7 mouse cellular contexts compared by ENCODE assay signal in the genomic region with DNA sequence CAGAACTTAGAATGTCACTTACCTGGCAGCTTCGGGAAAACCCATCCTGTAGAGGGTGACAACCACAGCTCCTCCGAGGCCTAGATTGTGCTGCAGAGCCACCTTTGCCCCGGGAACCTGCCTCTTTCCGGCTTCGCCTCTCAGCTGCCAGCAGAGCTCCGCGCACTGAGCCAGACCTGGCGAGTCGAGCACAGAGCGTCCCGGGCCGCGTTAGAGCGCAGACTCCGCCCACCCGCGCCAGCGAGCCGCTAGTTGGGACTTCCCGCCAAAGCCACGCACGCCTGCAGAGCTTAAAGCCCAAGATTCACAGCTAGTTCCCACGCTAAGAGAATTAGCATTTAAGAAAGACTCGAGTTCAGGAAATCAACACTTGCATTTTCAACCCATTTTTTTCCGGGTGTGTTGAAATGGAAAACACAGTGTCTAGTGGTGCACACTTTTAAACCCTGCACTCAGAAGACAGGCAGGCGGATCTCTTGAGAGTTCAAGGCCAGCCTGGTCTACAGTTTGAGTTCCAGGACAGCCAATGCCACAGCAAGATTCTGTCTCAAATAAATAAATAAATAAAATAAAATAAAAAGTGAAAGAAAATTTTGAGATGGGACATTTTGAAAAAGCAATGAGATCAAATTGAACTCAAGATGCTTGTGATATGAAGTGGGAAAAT. TPM values are rescaled to one million over a fixed set of nuclear protein-coding genes. Genes with fewer than 3 reads are reported as not detected.
DNase-seq lines count a peak whose midpoint lies in the region; ATAC-seq and TF ChIP-seq lines count a peak whose summit lies in the region.

No protein-coding gene starts in this region.

- peak overlapping the region; percentile 62 for H3K9ac ChIP-seq in embryonic facial prominence, embryonic 11.5 days (replicated peaks; ENCODE audit: low read length)
- peak overlapping the region; percentile 58 for H3K9ac ChIP-seq in limb, embryonic 12.5 days (replicated peaks)
- H3K9ac ChIP-seq in midbrain, embryonic 15.5 days = peak overlapping the region; percentile 42; the same call in 1 of the 2 replicates

- no peak overlapping the region for H3K27ac ChIP-seq in embryonic facial prominence, embryonic 11.5 days (replicated peaks; ENCODE audit: low read depth, low read length)
- H3K27ac ChIP-seq in kidney, adult 2 months (ENCODE audit: insufficient read depth, low read depth, low read length) = peak overlapping the region; percentile 93
- no peak overlapping the region for H3K27ac ChIP-seq in limb, embryonic 12.5 days
- H3K27ac ChIP-seq in midbrain, embryonic 15.5 days = 0 out of 2 replicates have a peak overlapping the region, but pooled peaks have one; percentile 50
- H3K27ac ChIP-seq in spleen, adult 2 months (ENCODE audit: insufficient read depth, low read length) = peak overlapping the region; percentile 37; the same call in 1 of the 2 replicates

- H3K4me3 ChIP-seq in embryonic facial prominence, embryonic 11.5 days (ENCODE audit: low read depth, low read length) = peak overlapping the region; percentile 47
- peak overlapping the region; percentile 80 for H3K4me3 ChIP-seq in kidney, adult 2 months (ENCODE audit: insufficient read depth, low read depth, low read length)
- peak overlapping the region; percentile 58 for H3K4me3 ChIP-seq in limb, embryonic 12.5 days (replicated peaks)
- H3K4me3 ChIP-seq in midbrain, embryonic 15.5 days = peak overlapping the region; percentile 62
- H3K4me3 ChIP-seq in spleen, adult 2 months (ENCODE audit: extremely low read depth, insufficient read depth, insufficient read length) = peak overlapping the region; percentile 60

- no peak for TF ChIP-seq CTCF in kidney, adult 2 months (conservative IDR thresholded peaks at IDR 0.05; ENCODE audit: insufficient read depth, insufficient read length, low read depth, low read length)
- no peak for TF ChIP-seq CTCF in spleen, adult 2 months (IDR thresholded peaks at IDR 0.05; ENCODE audit: extremely low read depth, insufficient read depth, insufficient read length, insufficient replicate concordance)

- peak; percentile 94 for ATAC-seq in embryonic facial prominence, embryonic 11.5 days (replicated peaks; ENCODE audit: insufficient number of reproducible peaks, low FRiP score, low TSS enrichment, low read depth)
- ATAC-seq in limb, embryonic 12.5 days (ENCODE audit: insufficient number of reproducible peaks, insufficient read depth, low FRiP score, low TSS enrichment, low read depth) = peak; percentile 93
- peak; percentile 98 for ATAC-seq in midbrain, embryonic 15.5 days (replicated peaks)

- H3K36me3 ChIP-seq in embryonic facial prominence, embryonic 11.5 days (replicated peaks; ENCODE audit: control insufficient read depth, insufficient read depth, low read depth, low read length) = no peaks in the 10 kb centered on the region
- peaks cover 7% of the 10 kb centered on the region; the same call in 1 of the 2 replicates for H3K36me3 ChIP-seq in kidney, adult 2 months (ENCODE audit: control insufficient read depth, insufficient read depth, low read length)
- peaks cover 16% of the 10 kb centered on the region for H3K36me3 ChIP-seq in limb, embryonic 12.5 days
- H3K36me3 ChIP-seq in midbrain, embryonic 15.5 days (replicated peaks) = peaks cover 1% of the 10 kb centered on the region; the same call in 1 of the 2 replicates
- H3K36me3 ChIP-seq in spleen, adult 2 months (ENCODE audit: control insufficient read depth, insufficient read depth, low read length) = peaks cover 4% of the 10 kb centered on the region; the same call in 1 of the 2 replicates

- 2% methylated on average over 26 of the region's 26 CpGs for WGBS in embryonic facial prominence, embryonic 11.5 days
- 3% methylated on average over 26 of the region's 26 CpGs for WGBS in kidney, adult 2 months
- 3% methylated on average over 26 of the region's 26 CpGs for WGBS in limb, embryonic 12.5 days
- 2% methylated on average over 26 of the region's 26 CpGs for WGBS in midbrain, embryonic 15.5 days
- WGBS in spleen, adult 2 months = 2% methylated on average over 26 of the region's 26 CpGs

- H3K4me1 ChIP-seq in embryonic facial prominence, embryonic 11.5 days (ENCODE audit: control insufficient read depth, insufficient read depth, low read length) = no peaks in the 10 kb centered on the region
- peaks cover 14% of the 10 kb centered on the region; the same call in 1 of the 2 replicates for H3K4me1 ChIP-seq in kidney, adult 2 months (ENCODE audit: control insufficient read depth, insufficient read depth, low read length)
- H3K4me1 ChIP-seq in limb, embryonic 12.5 days (replicated peaks) = peaks cover 13% of the 10 kb centered on the region
- peaks cover 14% of the 10 kb centered on the region for H3K4me1 ChIP-seq in midbrain, embryonic 15.5 days
- peaks cover 5% of the 10 kb centered on the region for H3K4me1 ChIP-seq in spleen, adult 2 months (ENCODE audit: control insufficient read depth, insufficient read depth, insufficient read length)

- DNase-seq in adrenal gland, postnatal 14 days = peak; percentile 98
- peak; percentile 98 for DNase-seq in embryonic facial prominence, embryonic 11.5 days (ENCODE audit: low spot score)
- peak; percentile 95 to 98 for DNase-seq in heart, adult 18-20 months
- peak; percentile 98 for DNase-seq in kidney, adult 2 months
- DNase-seq in spleen, adult 2 months (ENCODE audit: low read depth in 1 of 2, low spot score in 2 of 2) = peak; percentile 85 to 98

- no peaks in the 10 kb centered on the region for H3K27me3 ChIP-seq in embryonic facial prominence, embryonic 11.5 days (ENCODE audit: control insufficient read depth, insufficient read depth, low read length)
- no peaks in the 10 kb centered on the region for H3K27me3 ChIP-seq in kidney, adult 2 months (replicated peaks; ENCODE audit: control insufficient read depth, insufficient read depth, low read length)
- H3K27me3 ChIP-seq in limb, embryonic 12.5 days = no peaks in the 10 kb centered on the region
- no peaks in the 10 kb centered on the region for H3K27me3 ChIP-seq in midbrain, embryonic 15.5 days (replicated peaks)
- no peaks in the 10 kb centered on the region for H3K27me3 ChIP-seq in spleen, adult 2 months (ENCODE audit: control insufficient read depth, insufficient read depth, low read length)

- peak overlapping the region; percentile 81 for H3K4me2 ChIP-seq in embryonic facial prominence, embryonic 11.5 days (ENCODE audit: low read depth, low read length)
- H3K4me2 ChIP-seq in limb, embryonic 12.5 days = peak overlapping the region; percentile 89
- H3K4me2 ChIP-seq in midbrain, embryonic 15.5 days = peak overlapping the region; percentile 82

- TF ChIP-seq POLR2A in kidney, adult 2 months (IDR thresholded peaks at IDR 0.05; ENCODE audit: low read depth, low read length) = peak; percentile 65
- no peak; the same call in 1 of the 2 replicates for TF ChIP-seq POLR2A in spleen, adult 2 months (IDR thresholded peaks at IDR 0.05; ENCODE audit: low read depth, low read length)

- no peaks in the 10 kb centered on the region for H3K9me3 ChIP-seq in embryonic facial prominence, embryonic 11.5 days (replicated peaks; ENCODE audit: control insufficient read depth, low read length)
- H3K9me3 ChIP-seq in limb, embryonic 12.5 days = no peaks in the 10 kb centered on the region
- H3K9me3 ChIP-seq in midbrain, embryonic 15.5 days = no peaks in the 10 kb centered on the region

RNA-seq across cellular contexts. Expression of gene Podn, which starts 24.9 kb away (rescaled TPM):
- 8.1 and 8.2 TPM in 2 replicates for total RNA-seq in adrenal gland, postnatal 14 days (2021)
- polyA plus RNA-seq in embryonic facial prominence, embryonic 11.5 days (2014; fragmentation: Nextera tagmentation; extraction: Ambion mirVana) = 0.49 and 0.84 TPM in 2 replicates
- total RNA-seq in heart, adult 18-20 months (2021) = 10 to 100 TPM; 15.7 to 17.2 TPM
- polyA plus RNA-seq in kidney, adult 2 months (2012; rRNA removed) = 29.8 and 30.4 TPM in 2 replicates
- polyA plus RNA-seq in limb, embryonic 12.5 days (2016; fragmentation: Nextera tagmentation; extraction: Ambion mirVana) = 0.46 and 0.72 TPM in 2 replicates
- 0.23 and 0.42 TPM in 2 replicates for polyA plus RNA-seq in midbrain, embryonic 15.5 days (2015; fragmentation: Nextera tagmentation; extraction: Ambion mirVana)
- 8.0 and 8.7 TPM in 2 replicates for polyA plus RNA-seq in spleen, adult 2 months (2012; rRNA removed)

Comparison
In these comparisons a context has a peak if more than half of its experiments do, and no peak if none do; other contexts are left out.
1. H3K27ac ChIP-seq: peak in kidney, adult 2 months (single experiment), midbrain, embryonic 15.5 days (single experiment) and spleen, adult 2 months (single experiment); none in embryonic facial prominence, embryonic 11.5 days (single experiment) and limb, embryonic 12.5 days (single experiment).
2. Peak in every context shown above with its lines, with median percentiles within 50 percentile points of each other: DNase-seq, ATAC-seq, H3K4me2 ChIP-seq, H3K4me3 ChIP-seq and H3K9ac ChIP-seq.